Mouse (Mus musculus) G1E (cell line): ENCODE data around the gene Prodh2. TPM values are rescaled to one million over a fixed set of nuclear protein-coding genes. Genes with fewer than 3 reads are reported as not detected.
"Not testable (repeated sequence)": the region's sequence is repeated elsewhere in the genome, so short reads cannot be mapped to it uniquely, and the experiment has no call there.

Source experiments
- ATAC-seq: 2 replicates; pipeline ENCODE4 v1.8.0; 2016; ENCODE audit warnings: mild to moderate bottlenecking; ENCODE audit not compliant: insufficient number of reproducible peaks, poor library complexity, low FRiP score, severe bottlenecking; ENCODE audit errors: extremely low read depth
- DNase-seq: peaks from one replicate; pipeline ENCODE4 v3.0.0; 2012; ENCODE audit warnings: low spot score
- H3K27me3 ChIP-seq: 2 replicates; pipeline ENCODE4 v1.6.1; 2012; ENCODE audit warnings: mild to moderate bottlenecking, low read length, inconsistent platforms; ENCODE audit not compliant: insufficient read depth
- H3K36me3 ChIP-seq: replicated peaks from 2 replicates; pipeline ENCODE3; 2012; ENCODE audit warnings: mild to moderate bottlenecking, inconsistent platforms
- H3K4me1 ChIP-seq: 2 replicates; pipeline ENCODE4 v1.6.1; 2012; ENCODE audit warnings: low read depth, low read length, inconsistent platforms, mixed read lengths; ENCODE audit not compliant: insufficient read depth
- H3K4me3 ChIP-seq: 2 replicates; pipeline ENCODE4 v1.5.1; 2012; ENCODE audit warnings: low read depth, mild to moderate bottlenecking, inconsistent platforms, low read length, moderate library complexity, mixed read lengths
- H3K9me3 ChIP-seq: replicated peaks from 2 replicates; pipeline ENCODE4 v1.6.1; 2012; ENCODE audit warnings: inconsistent platforms
- CTCF ChIP-seq: IDR thresholded peaks from 2 replicates; pipeline ENCODE4 v1.5.1; 2012; ENCODE audit warnings: low read depth, low read length, inconsistent platforms, mixed read lengths
- GATA1 ChIP-seq: IDR thresholded peaks from 2 replicates; pipeline ENCODE4 v1.6.1; 2012; ENCODE audit warnings: borderline replicate concordance, low read length, inconsistent platforms, mixed read lengths
- GATA2 ChIP-seq: IDR thresholded peaks from 2 replicates; pipeline ENCODE4 v1.6.1; 2012; ENCODE audit warnings: low read depth, low read length, inconsistent platforms, borderline replicate concordance
- POLR2AphosphoS5 ChIP-seq: IDR thresholded peaks from 2 replicates; pipeline ENCODE4 v1.6.1; 2012; ENCODE audit warnings: low read depth, low read length, inconsistent platforms; ENCODE audit not compliant: insufficient replicate concordance
- TAL1 ChIP-seq: conservative IDR thresholded peaks from 2 replicates; pipeline ENCODE4 v1.6.1; 2012; ENCODE audit warnings: low read depth, low read length, inconsistent platforms, mixed read lengths
- polyA plus RNA-seq: library from polyadenylated mRNA; stranded (reverse); fragments of >175 nt; gene quantifications from 2 replicates; pipeline ENCODE4 v1.2.3, GENCODE M21; 2012
- total RNA-seq, 2 experiments: library from RNA; stranded (forward) in 1 of 2; stranded (reverse) in 1 of 2; fragments of 200-1000 nt in 1 of 2; fragments of >200 nt in 1 of 2; fragmentation: Nextera tagmentation in 1 of 2; gene quantifications; 2 replicates each; pipeline ENCODE4 v1.2.3; 2014 to 2017

Prodh2 gene
- total and polyA plus RNA-seq, 3 experiments = not detected

- Histone ChIP-seq H3K4me1 (no peaks in the 10 kb centered on the region), H3K9me3 (no peaks in the 10 kb centered on the region), H3K36me3 (no peaks in the 10 kb centered on the region), H3K4me3 (no peak overlapping the region), H3K27me3 (peaks cover 13% of the 10 kb centered on the region; the same call in 1 of the 2 replicates)
- ATAC-seq (no peak), DNase-seq (no peak)
- TF ChIP-seq GATA2 (no peak), TAL1 (no peak), POLR2AphosphoS5 (no peak), GATA1 (no peak), CTCF (no peak)
Observed at GRCm38 (mm10) chr7:30463568-30463967, 29.9 kb upstream of the Prodh2 start.

DNA sequence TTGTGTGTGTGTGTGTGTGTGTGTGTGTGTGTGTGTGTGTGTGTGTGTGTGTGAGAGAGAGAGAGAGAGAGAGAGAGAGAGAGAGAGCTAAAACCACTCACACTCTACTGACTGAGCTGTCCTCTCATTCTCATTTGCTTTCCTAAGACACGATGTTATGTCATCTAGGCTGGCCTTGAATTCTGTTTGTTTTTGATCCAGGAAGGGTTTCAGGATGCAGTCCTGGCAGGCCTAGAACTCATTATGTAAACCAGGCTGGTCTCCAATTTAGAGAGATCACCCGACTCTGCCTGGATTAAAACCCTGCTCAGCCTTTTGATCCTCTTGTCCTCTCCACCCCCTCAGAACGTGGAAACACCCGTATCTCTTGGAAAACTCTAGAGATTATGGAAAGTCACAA, 29.4 kb upstream of the Prodh2 start:
- TF ChIP-seq POLR2AphosphoS5 = no peak
- Histone ChIP-seq H3K9me3 (no peaks in the 10 kb centered on the region), H3K36me3 (no peaks in the 10 kb centered on the region), H3K27me3 (peaks cover 13% of the 10 kb centered on the region; the same call in 1 of the 2 replicates), H3K4me1 (no peaks in the 10 kb centered on the region), H3K4me3 (no peak overlapping the region)
- DNase-seq = no peak
- ATAC-seq = no peak

DNA sequence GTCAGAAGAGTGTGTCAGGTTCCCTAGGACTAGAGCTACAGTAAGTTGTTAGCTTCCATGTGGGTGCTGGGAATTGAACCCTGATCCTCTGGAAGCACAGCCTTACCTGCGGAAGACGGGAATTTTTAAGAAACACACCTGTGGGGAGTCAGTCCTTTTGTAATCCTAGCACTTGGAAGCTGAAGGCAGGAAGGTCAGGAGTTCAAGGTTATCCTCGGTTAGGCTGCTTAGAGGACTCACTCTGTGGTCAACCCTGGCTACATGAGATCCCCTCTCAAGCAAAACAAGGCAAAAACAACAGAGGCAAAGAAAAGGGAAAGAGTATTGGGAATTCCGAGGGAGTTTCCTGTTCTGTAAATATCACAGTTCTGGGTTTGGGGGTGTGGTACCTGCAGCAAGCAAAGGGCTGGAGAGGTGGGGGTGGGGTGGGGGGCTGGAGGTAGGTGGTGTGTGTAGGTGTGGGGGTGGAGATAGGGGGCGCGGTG, 28.6 kb upstream of the Prodh2 start:
- TF ChIP-seq GATA1 (no peak), CTCF (no peak)
- peaks cover 11% of the 10 kb centered on the region; the same call in 1 of the 2 replicates for H3K27me3 ChIP-seq

DNA sequence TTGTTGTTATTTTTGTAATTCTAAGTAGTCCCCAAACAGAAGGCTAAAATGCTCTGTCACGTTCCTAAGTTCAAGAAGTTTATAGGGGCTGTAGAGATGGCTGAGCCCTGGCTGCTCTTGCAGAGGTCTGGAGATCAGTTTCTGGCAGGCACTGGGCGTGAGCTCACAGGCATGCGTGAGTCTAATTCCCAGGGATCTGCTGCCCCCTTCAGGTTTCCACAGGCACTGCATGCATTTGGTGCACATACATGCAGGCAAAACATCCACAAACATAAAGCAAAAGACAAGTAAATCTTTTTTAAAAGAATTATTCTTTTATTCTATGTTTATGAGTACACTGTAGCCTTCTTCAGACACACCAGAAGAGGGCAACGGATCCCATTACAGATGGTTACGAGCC, 21.0 kb upstream of the Prodh2 start:
- Histone ChIP-seq H3K36me3 (no peaks in the 10 kb centered on the region), H3K4me3 (no peak overlapping the region), H3K27me3 (no peaks in the 10 kb centered on the region; the same call in 1 of the 2 replicates), H3K4me1 (no peaks in the 10 kb centered on the region), H3K9me3 (no peaks in the 10 kb centered on the region)
- no peak for DNase-seq
- TF ChIP-seq CTCF (0 out of 2 replicates have a peak, but pooled peaks have one; percentile 34), POLR2AphosphoS5 (no peak)
- no peak for ATAC-seq

More for the DNA sequence above, 28.6 kb upstream of the Prodh2 start:
- ATAC-seq = no peak
- no peaks in the 10 kb centered on the region for H3K4me1 ChIP-seq
- H3K36me3 ChIP-seq = no peaks in the 10 kb centered on the region
- no peaks in the 10 kb centered on the region for H3K9me3 ChIP-seq
- H3K4me3 ChIP-seq = no peak overlapping the region
- DNase-seq = no peak

DNA sequence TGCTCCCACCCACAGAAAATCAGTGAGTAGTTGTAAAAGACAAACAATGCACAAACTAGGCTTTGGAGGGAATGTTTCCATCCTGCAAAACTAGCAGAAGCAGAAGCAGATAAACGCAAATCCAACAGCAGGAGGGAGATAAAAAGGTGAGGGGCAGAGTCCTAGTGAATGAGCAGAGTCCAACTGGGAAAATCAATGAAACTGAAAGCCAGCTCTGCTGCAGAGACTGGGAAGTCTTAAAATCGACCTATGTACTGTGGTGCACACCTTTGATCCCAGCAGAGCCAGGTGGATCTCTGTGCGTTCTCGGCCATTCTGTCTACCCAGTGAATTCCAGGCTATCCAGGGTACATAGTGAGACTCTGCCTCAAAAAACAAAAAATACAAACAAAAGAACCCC, 18.4 kb upstream of the Prodh2 start:
- no peak for DNase-seq
- Histone ChIP-seq H3K4me3 (no peak overlapping the region), H3K36me3 (no peaks in the 10 kb centered on the region), H3K9me3 (no peaks in the 10 kb centered on the region), H3K27me3 (no peaks in the 10 kb centered on the region; the same call in 1 of the 2 replicates), H3K4me1 (no peaks in the 10 kb centered on the region)
- no peak for TF ChIP-seq CTCF
- TF ChIP-seq GATA1 = no peak
- no peak for TF ChIP-seq POLR2AphosphoS5
- TF ChIP-seq GATA2 = no peak
- no peak for TF ChIP-seq TAL1
- ATAC-seq = no peak

DNA sequence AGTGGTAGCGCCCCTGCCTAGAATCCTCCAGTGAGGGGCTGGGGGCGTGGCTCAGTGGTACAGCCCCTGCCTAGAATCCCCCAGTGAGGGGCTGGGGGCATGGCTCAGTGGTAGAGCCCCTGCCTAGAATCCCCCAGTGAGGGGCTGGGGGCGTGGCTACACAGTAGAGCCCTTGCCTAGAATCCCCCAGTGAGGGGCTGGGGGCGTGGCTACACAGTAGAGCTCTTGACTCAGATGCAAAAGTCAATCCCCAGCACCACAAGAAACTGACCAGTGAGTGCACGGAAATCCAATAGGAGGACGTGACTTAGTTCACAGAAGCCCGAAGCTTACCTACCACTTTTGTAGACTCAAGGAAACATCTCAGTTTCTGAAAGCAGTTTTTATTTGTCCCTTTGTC, 17.3 kb upstream of the Prodh2 start:
- DNase-seq, H3K36me3 ChIP-seq, ATAC-seq, H3K4me1 ChIP-seq, H3K9me3 ChIP-seq, H3K4me3 ChIP-seq, H3K27me3 ChIP-seq: not testable (repeated sequence)

DNA sequence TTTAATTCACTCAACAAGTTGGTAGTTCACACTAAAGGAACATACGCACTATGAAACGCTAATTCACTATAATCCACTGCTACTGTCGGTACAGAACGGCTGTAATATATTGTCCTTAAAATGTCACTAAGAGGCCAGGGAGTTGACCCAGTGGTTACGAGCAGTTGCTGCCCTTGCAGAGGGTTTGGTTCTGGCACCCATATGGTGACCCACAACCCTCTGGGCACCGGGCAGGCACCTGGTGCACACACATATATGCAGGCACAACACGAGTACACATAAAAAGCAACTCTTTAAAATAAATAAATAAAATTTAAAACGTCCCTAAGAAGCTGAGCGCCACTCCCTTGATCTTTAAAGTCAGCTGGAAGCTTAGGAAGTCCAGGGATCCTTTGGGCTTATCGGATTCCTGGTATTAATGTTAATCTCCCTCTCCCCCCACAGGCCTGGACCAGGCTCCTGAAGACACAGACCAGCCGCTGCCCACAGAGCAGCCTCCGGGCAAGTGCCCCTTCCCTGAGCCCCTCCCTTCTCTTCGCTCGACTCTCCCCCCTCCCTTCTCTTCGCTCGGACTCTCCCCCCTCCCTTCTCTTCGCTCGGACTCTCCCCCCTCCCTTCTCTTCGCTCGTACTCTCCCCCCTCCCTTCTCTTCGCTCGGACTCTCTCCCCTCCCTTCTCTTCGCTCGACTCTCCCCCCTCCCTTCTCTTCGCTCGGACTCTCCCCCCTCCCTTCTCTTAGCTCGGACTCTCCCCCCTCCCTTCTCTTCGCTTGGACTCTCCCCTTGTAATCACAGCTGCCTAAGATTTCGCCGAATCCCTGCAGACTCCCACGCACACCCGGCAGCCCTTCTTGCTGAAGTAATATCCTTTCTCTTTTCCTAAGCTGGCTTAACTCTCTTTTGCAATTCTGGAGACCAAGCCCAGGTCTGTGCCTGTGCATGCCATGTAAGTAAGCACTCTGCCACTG, 15.7 kb upstream of the Prodh2 start:
- no peaks in the 10 kb centered on the region; the same call in 1 of the 2 replicates for H3K27me3 ChIP-seq
- H3K36me3 ChIP-seq = no peaks in the 10 kb centered on the region
- no peak overlapping the region for H3K4me3 ChIP-seq
- no peaks in the 10 kb centered on the region for H3K4me1 ChIP-seq
- TF ChIP-seq GATA1 (no peak), CTCF (no peak), POLR2AphosphoS5 (no peak), GATA2 (no peak), TAL1 (no peak)
- ATAC-seq (no peak), DNase-seq (no peak)
- H3K9me3 ChIP-seq = no peaks in the 10 kb centered on the region
